Mouse (Mus musculus): ENCODE data around the gene Sumo2. TPM values are rescaled to one million over a fixed set of nuclear protein-coding genes. Genes with fewer than 3 reads are reported as not detected.
"Not testable (repeated sequence)": the region's sequence is repeated elsewhere in the genome, so short reads cannot be mapped to it uniquely, and the experiment has no call there.

Gene Sumo2
- polyA plus RNA-seq, 2 experiments: 543 to 942 TPM

- H3K36me3 ChIP-seq (ENCODE audit: control insufficient read depth, insufficient read depth, low read length): no peaks in the 10 kb centered on the region
- 66% methylated on average over 4 of the region's 4 CpGs for WGBS
- ATAC-seq (ENCODE audit: low FRiP score, low read depth) (no peak), DNase-seq (ENCODE audit: low spot score) (no peak)
- no peak for TF ChIP-seq POLR2A (IDR thresholded peaks at IDR 0.05; ENCODE audit: borderline replicate concordance, extremely low read depth, insufficient read depth, insufficient read length)
- H3K27ac ChIP-seq (replicated peaks; ENCODE audit: low read depth, low read length): no peak overlapping the region
- H3K4me3 ChIP-seq (replicated peaks; ENCODE audit: low read length): no peak overlapping the region
- no peaks in the 10 kb centered on the region for H3K4me1 ChIP-seq (ENCODE audit: control insufficient read depth, insufficient read depth, low read length)
- H3K4me2 ChIP-seq (replicated peaks; ENCODE audit: low read depth, low read length, severe bottlenecking): no peak overlapping the region
- H3K9me3 ChIP-seq (ENCODE audit: control insufficient read depth, low read length): no peaks in the 10 kb centered on the region
- H3K27me3 ChIP-seq (ENCODE audit: control insufficient read depth, insufficient read depth, low read length): no peaks in the 10 kb centered on the region
- H3K9ac ChIP-seq (ENCODE audit: low read depth, low read length, severe bottlenecking): no peak overlapping the region
Observed at GRCm38 (mm10) chr11:115543571-115543970, 7.5 kb upstream of the Sumo2 start.

DNA sequence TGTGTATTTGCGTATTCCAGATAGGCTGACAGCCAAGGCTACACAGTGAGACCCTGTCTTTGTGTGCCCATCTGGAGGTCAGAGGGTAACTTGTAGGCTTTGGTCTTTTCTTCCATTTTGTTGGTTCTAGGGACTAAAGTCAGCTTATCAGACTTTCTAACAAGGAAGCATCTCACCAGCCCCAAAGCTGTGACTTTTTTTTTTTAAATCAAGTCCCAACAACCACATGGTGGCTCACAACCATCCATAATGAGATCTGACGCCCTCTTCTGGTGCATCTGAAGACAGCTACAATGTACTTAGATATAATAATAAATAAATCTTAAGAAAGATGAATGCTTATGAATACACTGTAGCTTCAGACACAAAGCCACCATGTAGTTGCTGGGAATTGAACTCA lies 2.0 kb upstream of the Sumo2 start:
- peaks cover 8% of the 10 kb centered on the region for H3K4me1 ChIP-seq (ENCODE audit: control insufficient read depth, insufficient read depth, low read length)
- WGBS: 65% methylated on average over 2 of the region's 2 CpGs
- DNase-seq (ENCODE audit: low spot score): no peak
- H3K36me3 ChIP-seq (ENCODE audit: control insufficient read depth, insufficient read depth, low read length): peaks cover 12% of the 10 kb centered on the region
- no peaks in the 10 kb centered on the region for H3K27me3 ChIP-seq (ENCODE audit: control insufficient read depth, insufficient read depth, low read length)
- H3K4me3 ChIP-seq (replicated peaks; ENCODE audit: low read length): no peak overlapping the region
- H3K4me2 ChIP-seq (replicated peaks; ENCODE audit: low read depth, low read length, severe bottlenecking): no peak overlapping the region
- ATAC-seq (ENCODE audit: low FRiP score, low read depth): no peak
- H3K27ac ChIP-seq (replicated peaks; ENCODE audit: low read depth, low read length): no peak overlapping the region
- H3K9ac ChIP-seq (ENCODE audit: low read depth, low read length, severe bottlenecking): no peak overlapping the region
- TF ChIP-seq POLR2A (IDR thresholded peaks at IDR 0.05; ENCODE audit: borderline replicate concordance, extremely low read depth, insufficient read depth, insufficient read length): no peak
- no peaks in the 10 kb centered on the region for H3K9me3 ChIP-seq (ENCODE audit: control insufficient read depth, low read length)

DNA sequence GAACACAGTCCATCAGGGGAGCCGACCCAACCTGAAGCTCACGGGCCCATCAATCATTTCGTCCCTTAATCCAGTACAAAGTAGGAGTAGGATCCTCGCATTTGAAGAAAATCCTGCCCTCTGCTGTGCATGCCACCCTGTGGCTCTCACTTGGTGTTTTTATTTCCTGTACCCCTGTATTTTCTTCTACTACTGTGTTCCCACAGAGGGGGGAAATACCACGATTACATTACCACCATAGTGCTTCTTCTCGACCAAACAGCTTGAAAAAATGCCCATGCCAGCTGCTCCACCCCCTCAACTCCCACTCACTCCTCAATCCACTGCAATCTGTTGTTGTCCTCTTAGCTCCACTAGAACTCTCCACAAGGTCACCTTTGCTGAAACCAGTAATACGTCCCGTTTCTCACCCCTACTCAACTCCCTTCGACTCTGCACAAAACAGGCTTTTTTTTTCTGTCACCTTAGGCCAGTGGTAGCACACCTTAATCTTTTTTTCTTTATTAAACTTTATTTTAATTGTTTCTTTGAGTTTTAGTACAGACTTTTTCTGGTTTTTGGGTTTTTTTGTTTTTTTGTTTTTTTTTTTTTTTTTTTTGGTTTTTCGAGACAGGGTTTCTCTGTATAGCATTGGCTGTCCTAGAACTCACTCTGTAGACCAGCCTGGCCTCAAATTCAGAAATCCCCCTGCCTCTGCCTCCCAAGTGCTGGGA lies 936 bp upstream of the Sumo2 start:
- TF ChIP-seq POLR2A (IDR thresholded peaks at IDR 0.05; ENCODE audit: borderline replicate concordance, extremely low read depth, insufficient read depth, insufficient read length): no peak
- H3K4me3 ChIP-seq (replicated peaks; ENCODE audit: low read length): peak overlapping the region; percentile 93
- ATAC-seq (ENCODE audit: low FRiP score, low read depth) (no peak), DNase-seq (ENCODE audit: low spot score) (no peak)
- H3K4me2 ChIP-seq (replicated peaks; ENCODE audit: low read depth, low read length, severe bottlenecking): peak overlapping the region; percentile 54
- no peaks in the 10 kb centered on the region for H3K9me3 ChIP-seq (ENCODE audit: control insufficient read depth, low read length)
- peak overlapping the region; percentile 100 for H3K27ac ChIP-seq (replicated peaks; ENCODE audit: low read depth, low read length)
- H3K36me3 ChIP-seq (ENCODE audit: control insufficient read depth, insufficient read depth, low read length): peaks cover 22% of the 10 kb centered on the region
- no peaks in the 10 kb centered on the region for H3K27me3 ChIP-seq (ENCODE audit: control insufficient read depth, insufficient read depth, low read length)
- WGBS: 86% methylated on average over 10 of the region's 10 CpGs
- H3K4me1 ChIP-seq (ENCODE audit: control insufficient read depth, insufficient read depth, low read length): peaks cover 8% of the 10 kb centered on the region
- H3K9ac ChIP-seq (ENCODE audit: low read depth, low read length, severe bottlenecking): peak overlapping the region; percentile 43; the same call in 1 of the 2 replicates

DNA sequence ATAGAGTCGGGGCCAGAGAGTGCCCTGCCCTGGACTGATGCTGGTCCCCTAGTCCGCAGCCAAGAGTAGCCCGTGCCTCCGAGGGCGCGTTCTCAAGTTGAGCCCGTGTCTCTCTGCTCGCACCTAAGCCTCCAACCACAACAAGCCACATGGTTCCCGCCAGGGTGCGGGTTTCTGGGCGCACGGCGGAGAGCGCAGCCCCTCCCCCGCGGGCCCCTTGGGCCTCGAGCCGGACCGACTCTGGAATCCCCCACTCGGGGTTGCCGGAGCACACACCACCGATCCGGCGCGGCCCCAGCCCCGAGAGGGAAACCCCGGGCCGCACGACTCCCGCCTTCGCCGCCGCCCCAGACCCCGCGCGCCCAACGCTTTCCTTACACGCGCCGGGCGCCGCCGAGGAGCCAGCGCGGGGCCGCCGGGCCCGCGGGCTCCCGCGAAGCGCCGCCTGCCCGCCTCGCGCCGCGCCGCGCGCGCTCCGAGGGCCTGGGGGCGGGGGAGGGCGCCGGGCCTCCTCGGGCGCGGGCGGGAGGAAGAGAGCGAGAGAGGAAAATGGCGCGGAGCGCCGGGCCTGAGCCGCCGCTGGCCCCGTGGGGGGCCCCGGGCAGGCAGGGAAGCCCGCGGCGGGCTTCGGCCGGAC lies 557 bp downstream of the Sumo2 start:
- H3K4me3 ChIP-seq (replicated peaks; ENCODE audit: low read length): peak overlapping the region; percentile 93
- no peak for TF ChIP-seq POLR2A (IDR thresholded peaks at IDR 0.05; ENCODE audit: borderline replicate concordance, extremely low read depth, insufficient read depth, insufficient read length)
- peak overlapping the region; percentile 100 for H3K27ac ChIP-seq (replicated peaks; ENCODE audit: low read depth, low read length)
- H3K9ac ChIP-seq (ENCODE audit: low read depth, low read length, severe bottlenecking): peak overlapping the region; percentile 95
- under 1% methylated on average over 32 of the region's 84 CpGs for whole genome bisulfite sequencing
- H3K9me3 ChIP-seq (ENCODE audit: control insufficient read depth, low read length): no peaks in the 10 kb centered on the region
- ATAC-seq (ENCODE audit: low FRiP score, low read depth) (peak; percentile 80), DNase-seq (ENCODE audit: low spot score) (peak; percentile 58)
- H3K27me3 ChIP-seq (ENCODE audit: control insufficient read depth, insufficient read depth, low read length): no peaks in the 10 kb centered on the region
- peak overlapping the region; percentile 80 for H3K4me2 ChIP-seq (replicated peaks; ENCODE audit: low read depth, low read length, severe bottlenecking)
- peaks cover 37% of the 10 kb centered on the region for H3K36me3 ChIP-seq (ENCODE audit: control insufficient read depth, insufficient read depth, low read length)
- peaks cover 8% of the 10 kb centered on the region for H3K4me1 ChIP-seq (ENCODE audit: control insufficient read depth, insufficient read depth, low read length)

- Histone ChIP-seq H3K4me1 (ENCODE audit: control insufficient read depth, insufficient read depth, low read length) (peaks cover 8% of the 10 kb centered on the region), H3K9me3 (ENCODE audit: control insufficient read depth, low read length) (no peaks in the 10 kb centered on the region), H3K27ac (replicated peaks; ENCODE audit: low read depth, low read length) (peak overlapping the region; percentile 100), H3K27me3 (ENCODE audit: control insufficient read depth, insufficient read depth, low read length) (no peaks in the 10 kb centered on the region), H3K4me2 (replicated peaks; ENCODE audit: low read depth, low read length, severe bottlenecking) (peak overlapping the region; percentile 80), H3K4me3 (replicated peaks; ENCODE audit: low read length) (peak overlapping the region; percentile 93), H3K9ac (ENCODE audit: low read depth, low read length, severe bottlenecking) (peak overlapping the region; percentile 95), H3K36me3 (ENCODE audit: control insufficient read depth, insufficient read depth, low read length) (peaks cover 42% of the 10 kb centered on the region)
- 7% methylated on average over 11 of the region's 11 CpGs for WGBS
- TF ChIP-seq POLR2A (IDR thresholded peaks at IDR 0.05; ENCODE audit: borderline replicate concordance, extremely low read depth, insufficient read depth, insufficient read length): no peak
- DNase-seq (ENCODE audit: low spot score) (no peak), ATAC-seq (ENCODE audit: low FRiP score, low read depth) (no peak)
Observed at GRCm38 (mm10) chr11:115534759-115535371, 1.2 kb downstream of the Sumo2 start.

GRCm38 (mm10) chr11:115526446-115526845 lies 9.6 kb downstream of the Sumo2 start:
- DNase-seq (ENCODE audit: low spot score); H3K27me3 ChIP-seq (ENCODE audit: control insufficient read depth, insufficient read depth, low read length); H3K9ac ChIP-seq (ENCODE audit: low read depth, low read length, severe bottlenecking); H3K4me3 ChIP-seq (replicated peaks; ENCODE audit: low read length); H3K4me1 ChIP-seq (ENCODE audit: control insufficient read depth, insufficient read depth, low read length); H3K4me2 ChIP-seq (replicated peaks; ENCODE audit: low read depth, low read length, severe bottlenecking); H3K9me3 ChIP-seq (ENCODE audit: control insufficient read depth, low read length); ATAC-seq (ENCODE audit: low FRiP score, low read depth); H3K27ac ChIP-seq (replicated peaks; ENCODE audit: low read depth, low read length): not testable (repeated sequence)
- 92% methylated on average over 3 of the region's 3 CpGs for WGBS
- H3K36me3 ChIP-seq (ENCODE audit: control insufficient read depth, insufficient read depth, low read length): peaks cover 82% of the 10 kb centered on the region
